Mouse (Mus musculus) bone marrow macrophage, adult 2 months (primary cell): ENCODE data around the gene Nsun3.

Source experiments
- CTCF ChIP-seq: IDR thresholded peaks from 2 replicates; pipeline ENCODE4 v1.5.1; 2012; ENCODE audit warnings: low read depth, mild to moderate bottlenecking, low read length, moderate library complexity
- POLR2A ChIP-seq: IDR thresholded peaks from 2 replicates; pipeline ENCODE4 v1.6.1; 2012; ENCODE audit warnings: mild to moderate bottlenecking, low read depth, low read length, borderline replicate concordance

- no peak for TF ChIP-seq CTCF
- no peak for TF ChIP-seq POLR2A
Observed at GRCm38 (mm10) chr16:62798808-62799207, 12.2 kb upstream of the Nsun3 start.
